Mouse (Mus musculus) right cerebral cortex, postnatal 25 days (tissue): Measurements from ENCODE around the gene Ccnq.
"Not testable (repeated sequence)": the region's sequence is repeated elsewhere in the genome, so short reads cannot be mapped to it uniquely, and the experiment has no call there.

Experiments
- DNase-seq: peaks from one replicate; pipeline ENCODE4 v3.0.0; 2022

Ccnq gene

GRCm38 (mm10) chr11:78755299-78755698 is 3.8 kb upstream of the Ccnq start:
- DNase-seq, result no peak

GRCm38 (mm10) chr11:78754177-78754576 is 2.6 kb upstream of the Ccnq start:
- not testable (repeated sequence) for DNase-seq

GRCm38 (mm10) chr11:78753183-78753582 is 1.7 kb upstream of the Ccnq start:
- no peak for DNase-seq

GRCm38 (mm10) chr11:78751843-78752203 is 294 bp upstream of the Ccnq start:
- DNase-seq, result no peak

GRCm38 (mm10) chr11:78746264-78746663 is 5.3 kb downstream of the Ccnq start:
- no peak for DNase-seq

GRCm38 (mm10) chr11:78745475-78745874 is 6.1 kb downstream of the Ccnq start:
- DNase-seq, result no peak

GRCm38 (mm10) chr11:78742461-78742860 is 9.1 kb downstream of the Ccnq start:
- DNase-seq, result no peak

- no peak for DNase-seq
These were observed 9.6 kb downstream of the Ccnq start for GRCm38 (mm10) chr11:78741958-78742357.

GRCm38 (mm10) chr11:78739361-78739760 is 12.2 kb downstream of the Ccnq start:
- no peak for DNase-seq

- no peak for DNase-seq
These were observed 14.6 kb downstream of the Ccnq start for GRCm38 (mm10) chr11:78736877-78737408.

- no peak for DNase-seq
These were observed 16.4 kb downstream of the Ccnq start for GRCm38 (mm10) chr11:78735168-78735567.

- DNase-seq, result no peak
These were observed 18.9 kb downstream of the Ccnq start for GRCm38 (mm10) chr11:78732619-78733018.

- DNase-seq, result no peak
These were observed 20.6 kb downstream of the Ccnq start for GRCm38 (mm10) chr11:78730902-78731301.

- no peak for DNase-seq
These were observed 23.5 kb downstream of the Ccnq start for GRCm38 (mm10) chr11:78728041-78728440.

- peak; percentile 44 for DNase-seq
These were observed 25.2 kb downstream of the Ccnq start for GRCm38 (mm10) chr11:78726366-78726765.

- no peak for DNase-seq
These were observed 26.7 kb downstream of the Ccnq start for GRCm38 (mm10) chr11:78724792-78725191.

- DNase-seq, result no peak
These were observed 30.1 kb downstream of the Ccnq start for GRCm38 (mm10) chr11:78721419-78721818.

GRCm38 (mm10) chr11:78717655-78718054 is 33.9 kb downstream of the Ccnq start:
- no peak for DNase-seq

GRCm38 (mm10) chr11:78708642-78709041 is 42.9 kb downstream of the Ccnq start:
- no peak for DNase-seq

- no peak for DNase-seq
These were observed 45.5 kb downstream of the Ccnq start for GRCm38 (mm10) chr11:78706026-78706425.

- DNase-seq, result no peak
These were observed 48.4 kb downstream of the Ccnq start for GRCm38 (mm10) chr11:78703085-78703484.

GRCm38 (mm10) chr11:78702319-78702718 is 49.2 kb downstream of the Ccnq start:
- peak; percentile 34 for DNase-seq
